Mouse (Mus musculus) limb, embryonic 10.5 days (tissue): ENCODE data around the gene Ifit1bl1. TPM values are rescaled to one million over a fixed set of nuclear protein-coding genes. Genes with fewer than 3 reads are reported as not detected.
A peak's percentile ranks its signal among the peaks of the same experiment; 100 is the strongest.

Source experiments
- DNase-seq: peaks from one replicate; pipeline ENCODE4 v3.0.0-alpha.2; 2017; ENCODE audit warnings: low spot score
- H3K27ac ChIP-seq: fragments of 300-500 bp; sonication (generic); 2 replicates; pipeline ENCODE4 v1.5.1; 2016; ENCODE audit warnings: mild to moderate bottlenecking
- H3K27me3 ChIP-seq: fragments of 300-500 bp; sonication (generic); 2 replicates; pipeline ENCODE4 v1.6.1; 2016; ENCODE audit warnings: low read depth, mild to moderate bottlenecking; ENCODE audit not compliant: poor library complexity, severe bottlenecking
- H3K36me3 ChIP-seq: fragments of 300-500 bp; sonication (generic); 2 replicates; pipeline ENCODE4 v1.6.1; 2016; ENCODE audit warnings: mild to moderate bottlenecking, moderate library complexity
- H3K4me1 ChIP-seq: fragments of 300-500 bp; sonication (generic); 2 replicates; pipeline ENCODE4 v1.6.1; 2016
- H3K4me3 ChIP-seq: fragments of 300-500 bp; sonication (generic); 2 replicates; pipeline ENCODE4 v1.5.1; 2016; ENCODE audit warnings: mild to moderate bottlenecking, moderate library complexity
- H3K9me3 ChIP-seq: fragments of 300-500 bp; sonication (generic); replicated peaks from 2 replicates; pipeline ENCODE4 v1.6.1; 2016; ENCODE audit warnings: mild to moderate bottlenecking
- WGBS: fragments of 180-500 bp; shearing (Covaris S2); methylation state at CpG from one replicate; pipeline ENCODE4 v1.1.7; 2016; 5-methylcytosine and 5-hydroxymethylcytosine counted together
- polyA plus RNA-seq: library from polyadenylated mRNA; unstranded; fragments of >200 nt; fragmentation: Nextera tagmentation; extraction: Ambion mirVana; gene quantifications from 2 replicates; pipeline ENCODE4 v1.2.1, GENCODE M21; 2016

Ifit1bl1 gene
- polyA plus RNA-seq, 1 experiment from 2014 or later = not detected

GRCm38 (mm10) chr19:34551981-34552380, 49.8 kb downstream of the Ifit1bl1 start:
- no peaks in the 10 kb centered on the region for H3K9me3 ChIP-seq
- H3K4me3 ChIP-seq = no peak overlapping the region
- no peak for DNase-seq
- no peak overlapping the region for H3K27ac ChIP-seq
- H3K36me3 ChIP-seq = no peaks in the 10 kb centered on the region
- WGBS = 71% methylated on average over 5 of the region's 5 CpGs
- no peaks in the 10 kb centered on the region for H3K27me3 ChIP-seq
- peaks cover 11% of the 10 kb centered on the region; the same call in 1 of the 2 replicates for H3K4me1 ChIP-seq

- Histone ChIP-seq H3K27me3 (no peaks in the 10 kb centered on the region), H3K9me3 (no peaks in the 10 kb centered on the region), H3K27ac (peak within 1 kb of the TSS; percentile 84), H3K4me3 (peak within 1 kb of the TSS; percentile 58), H3K36me3 (no peaks in the 10 kb centered on the region), H3K4me1 (peaks cover 11% of the 10 kb centered on the region; the same call in 1 of the 2 replicates)
- 1% methylated on average over 22 of the region's 22 CpGs for WGBS
- peak; percentile 78 for DNase-seq
Observed at GRCm38 (mm10) chr19:34550534-34551223, 51.1 kb downstream of the Ifit1bl1 start, which contains the start of gene Ifit2. Gene Ifit2 (plus strand): TSS chr19:34550694.

GRCm38 (mm10) chr19:34550205-34550533, 51.6 kb downstream of the Ifit1bl1 start:
- Histone ChIP-seq H3K9me3 (no peaks in the 10 kb centered on the region), H3K27me3 (no peaks in the 10 kb centered on the region), H3K36me3 (no peaks in the 10 kb centered on the region), H3K27ac (peak overlapping the region; percentile 84), H3K4me3 (peak overlapping the region; percentile 58), H3K4me1 (peaks cover 11% of the 10 kb centered on the region; the same call in 1 of the 2 replicates)
- WGBS = 42% methylated on average over 4 of the region's 4 CpGs
- DNase-seq = no peak

GRCm38 (mm10) chr19:34547976-34548375, 53.8 kb downstream of the Ifit1bl1 start:
- H3K27me3 ChIP-seq = no peaks in the 10 kb centered on the region
- H3K27ac ChIP-seq = no peak overlapping the region
- H3K36me3 ChIP-seq = no peaks in the 10 kb centered on the region
- DNase-seq = peak; percentile 77
- H3K4me3 ChIP-seq = no peak overlapping the region
- H3K4me1 ChIP-seq = peaks cover 9% of the 10 kb centered on the region; the same call in 1 of the 2 replicates
- 25% methylated on average over 7 of the region's 7 CpGs for WGBS
- H3K9me3 ChIP-seq = no peaks in the 10 kb centered on the region

GRCm38 (mm10) chr19:34546211-34546610, 55.5 kb downstream of the Ifit1bl1 start:
- Histone ChIP-seq H3K4me3 (no peak overlapping the region), H3K27me3 (no peaks in the 10 kb centered on the region), H3K27ac (no peak overlapping the region), H3K4me1 (peaks cover 9% of the 10 kb centered on the region; the same call in 1 of the 2 replicates), H3K9me3 (no peaks in the 10 kb centered on the region), H3K36me3 (no peaks in the 10 kb centered on the region)
- WGBS = 86% methylated on average over 4 of the region's 4 CpGs
- no peak for DNase-seq

Other genes starting within 250 kb of the Ifit1bl1 start
- 0.18 and 1.2 TPM in 2 replicates for gene Ch25h, start 126.8 kb downstream of the Ifit1bl1 start, polyA plus RNA-seq
- gene Lipa, start 74.5 kb downstream of the Ifit1bl1 start, polyA plus RNA-seq = 18.8 and 20.9 TPM in 2 replicates
- 4.5 and 6.0 TPM in 2 replicates for gene Ifit2, start 51.3 kb downstream of the Ifit1bl1 start, polyA plus RNA-seq
- gene Ifit3, start 18.4 kb downstream of the Ifit1bl1 start, polyA plus RNA-seq = 0.28 TPM in 1 of 2 replicates, not detected in the other
- 0.23 TPM in 1 of 2 replicates, not detected in the other for gene Ifit3b, start 6.0 kb upstream of the Ifit1bl1 start, polyA plus RNA-seq
- gene Ifit1bl2, start 38.8 kb upstream of the Ifit1bl1 start, polyA plus RNA-seq = not detected in 2 replicates
- not detected in 2 replicates for gene Ifit1, start 38.9 kb upstream of the Ifit1bl1 start, polyA plus RNA-seq
- gene Slc16a12, start 145.3 kb upstream of the Ifit1bl1 start, polyA plus RNA-seq = 0.75 and 0.79 TPM in 2 replicates